Mouse (Mus musculus) embryonic fibroblast, embryonic 13.5 days (primary cell): ENCODE results near the gene Hagh.

ENCODE experiments used
- CTCF ChIP-seq: IDR thresholded peaks from 2 replicates; pipeline ENCODE4 v1.5.1; 2011; ENCODE audit warnings: mild to moderate bottlenecking, control low read depth, low read length, moderate library complexity, borderline replicate concordance; ENCODE audit not compliant: insufficient read depth
- POLR2A ChIP-seq: IDR thresholded peaks from 2 replicates; pipeline ENCODE4 v1.6.1; 2011; ENCODE audit warnings: low read depth, mild to moderate bottlenecking, control low read depth, low read length, moderate library complexity

GRCm38 (mm10) chr17:24886134-24886931, 46.4 kb downstream of the Hagh start, which contains the start of the genes Nubp2 and Spsb3:
- TF ChIP-seq CTCF (no peak), POLR2A (peak; percentile 85)
